Mouse (Mus musculus) B cell, adult (primary cell): Measurements from ENCODE around the gene Dok5. TPM values are rescaled to one million over a fixed set of nuclear protein-coding genes. Genes with fewer than 3 reads are reported as not detected.

Experiments used
- total RNA-seq: library from RNA; stranded (reverse); gene quantifications from 4 replicates; pipeline ENCODE4 v1.2.4, GENCODE M21; 2023; ENCODE audit not compliant: inconsistent age

Dok5 gene
- not detected in 4 replicates for total RNA-seq

DNA sequence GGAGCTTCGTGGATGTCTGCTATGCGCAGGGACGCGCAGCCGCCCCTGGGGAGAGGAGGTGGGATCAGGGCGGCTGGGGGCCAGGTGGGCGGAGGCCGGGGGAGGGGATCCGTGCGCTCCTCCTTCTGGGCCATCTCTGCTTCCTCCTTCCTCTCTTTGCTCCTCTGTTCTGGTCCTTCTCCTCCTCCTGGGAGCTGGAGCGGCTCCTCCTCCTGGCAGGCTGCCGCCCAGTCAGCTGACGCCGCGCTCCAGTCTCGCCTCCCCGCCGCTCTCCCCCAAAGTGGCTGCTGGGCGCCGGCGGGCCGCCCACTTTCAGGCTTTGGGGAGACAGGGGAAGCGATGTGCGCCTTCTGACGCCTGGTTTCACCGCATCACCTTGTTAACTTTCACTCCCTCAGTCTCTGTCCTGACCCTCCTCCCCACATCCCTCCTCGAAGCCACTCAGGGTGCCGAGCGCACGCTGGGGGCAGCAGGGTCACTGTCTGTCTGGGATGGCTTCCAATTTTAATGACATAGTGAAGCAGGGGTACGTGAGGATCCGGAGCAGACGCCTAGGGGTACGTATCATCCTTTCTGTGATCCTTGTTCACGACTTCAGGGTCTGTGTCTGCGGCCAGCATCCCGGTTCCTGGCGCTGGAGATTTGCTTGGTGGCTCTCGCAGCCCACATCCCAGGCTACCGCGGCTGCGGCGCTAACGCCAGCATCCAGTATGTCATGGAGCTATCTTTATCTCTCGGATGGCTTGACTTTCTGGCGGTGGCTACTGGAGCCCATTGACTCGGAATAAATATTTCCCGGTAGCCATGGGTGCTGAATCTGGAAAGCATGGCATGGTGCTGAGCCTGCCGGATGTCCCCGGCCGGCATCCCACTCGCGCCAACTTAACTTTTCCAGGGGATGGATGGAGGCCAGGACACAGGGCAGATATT is at the start of gene Dok5:
Gene Dok5 (plus strand): TSS at position 176 of the 930 bp plus-strand sequence.

Other genes starting within 250 kb of the Dok5 start
- 12.8 to 25.0 TPM (median 16.3 TPM) in 4 replicates for gene Pfdn4, start 235.4 kb upstream of the Dok5 start, total RNA-seq
- not detected in 4 replicates for gene Cyp24a1, start 234.7 kb upstream of the Dok5 start, total RNA-seq
- gene 4930470P17Rik, start 129.8 kb upstream of the Dok5 start, total RNA-seq: not detected in 4 replicates